In genomic region chr6:49259711-49260110, GRCm38 (mm10) we compare ENCODE assay signal across 17 mouse cellular contexts. TPM values are rescaled to one million over a fixed set of nuclear protein-coding genes. Genes with fewer than 3 reads are reported as not detected.
DNase-seq lines count a peak whose midpoint lies in the region; ATAC-seq and TF ChIP-seq lines count a peak whose summit lies in the region.
"Had no signal": no experiment of that assay in that cellular context is flagged by ENCODE, and none has a peak within 500 bp of the region (broad histone marks: within the 10 kb centered on the region; RNA-seq: fewer than 3 reads in every experiment).

No protein-coding gene starts in this region.

- DNase-seq in heart, postnatal 25 days (ENCODE audit: low spot score), result no peak
- DNase-seq in urinary bladder, postnatal 10 days (ENCODE audit: low spot score), result no peak
- DNase-seq in adrenal gland, adult 2 months, result no peak
- no peak for DNase-seq in spleen, postnatal 36 days (ENCODE audit: low spot score in 2 of 2)
- DNase-seq: adrenal gland, postnatal 14 days; gastrocnemius, adult 2 months; heart, postnatal 36 days; kidney, postnatal 10 days; thymus, adult 18-20 months had no signal

- H3K27ac ChIP-seq in heart, embryonic 13.5 days (replicated peaks), result no peak overlapping the region
- H3K27ac ChIP-seq in intestine, postnatal 0 days (ENCODE audit: low read depth, low read length), result peak overlapping the region; percentile 4; the same call in 1 of the 2 replicates
- H3K27ac ChIP-seq: gastrocnemius, adult 2 months had no signal

- intact Hi-C loops in heart, postnatal 25 days (cut with DNase I), result loop anchor here (5.0 kb wide), 1 partner anchor 187 kb away; the partner anchor contains the start of gene Malsu1

- WGBS in heart, embryonic 13.5 days, result 67% methylated on average over 5 of the region's 5 CpGs
- WGBS in intestine, postnatal 0 days, result 24% methylated on average over 5 of the region's 5 CpGs

- H3K4me1 ChIP-seq in heart, embryonic 13.5 days, result peaks cover 54% of the 10 kb centered on the region
- peaks cover 58% of the 10 kb centered on the region for H3K4me1 ChIP-seq in megakaryocyte, embryonic 14.5 days
- H3K4me1 ChIP-seq in intestine, postnatal 0 days (replicated peaks; ENCODE audit: control insufficient read depth, insufficient read depth, low read length), result no peaks in the 10 kb centered on the region

- no peak for TF ChIP-seq CTCF in intestine, postnatal 0 days (IDR thresholded peaks at IDR 0.05; ENCODE audit: low read depth)

- peak overlapping the region; percentile 0; the same call in 1 of the 2 replicates for H3K4me2 ChIP-seq in heart, embryonic 13.5 days
- peak overlapping the region; percentile 4 for H3K4me2 ChIP-seq in intestine, postnatal 0 days (replicated peaks; ENCODE audit: low read depth)

- no peak overlapping the region for H3K9ac ChIP-seq in heart, embryonic 13.5 days
- H3K9ac ChIP-seq in intestine, postnatal 0 days (ENCODE audit: low read depth, low read length), result no peak overlapping the region

- no peak for ATAC-seq in heart, embryonic 13.5 days (ENCODE audit: extremely low read depth, insufficient number of reproducible peaks, low FRiP score, low TSS enrichment)
- ATAC-seq in megakaryocyte, adult 5-6 weeks (ENCODE audit: poor library complexity, severe bottlenecking), result no peak
- no peak for ATAC-seq in intestine, postnatal 0 days
- ATAC-seq: forebrain, embryonic 14.5 days; midbrain, embryonic 16.5 days had no signal

- H3K27me3 ChIP-seq in heart, embryonic 13.5 days (replicated peaks), result no peaks in the 10 kb centered on the region
- no peaks in the 10 kb centered on the region for H3K27me3 ChIP-seq in megakaryocyte, embryonic 14.5 days (replicated peaks)
- H3K27me3 ChIP-seq in intestine, postnatal 0 days (replicated peaks; ENCODE audit: control insufficient read depth, insufficient read depth, low read length), result no peaks in the 10 kb centered on the region

- no peaks in the 10 kb centered on the region; the same call in 1 of the 2 replicates for H3K36me3 ChIP-seq in heart, embryonic 13.5 days
- peaks cover 9% of the 10 kb centered on the region for H3K36me3 ChIP-seq in megakaryocyte, embryonic 14.5 days (replicated peaks; ENCODE audit: low read length)
- H3K36me3 ChIP-seq in intestine, postnatal 0 days (ENCODE audit: control insufficient read depth, insufficient read depth), result no peaks in the 10 kb centered on the region

- H3K9me3 ChIP-seq in heart, embryonic 13.5 days, result no peaks in the 10 kb centered on the region
- H3K9me3 ChIP-seq in megakaryocyte, embryonic 14.5 days, result no peaks in the 10 kb centered on the region
- no peaks in the 10 kb centered on the region for H3K9me3 ChIP-seq in intestine, postnatal 0 days (ENCODE audit: control insufficient read depth)

- H3K4me3 ChIP-seq in heart, embryonic 13.5 days, result 0 out of 2 replicates have a peak overlapping the region, but pooled peaks have one; percentile 2
- H3K4me3 ChIP-seq in megakaryocyte, embryonic 14.5 days (replicated peaks), result peak overlapping the region; percentile 62
- H3K4me3 ChIP-seq in intestine, postnatal 0 days (ENCODE audit: low read depth, low read length), result no peak overlapping the region
- H3K4me3 ChIP-seq: gastrocnemius, adult 2 months had no signal

RNA-seq across cellular contexts. Expression of gene Tra2a, which starts 4.1 kb away (rescaled TPM):
- 57.7 and 67.6 TPM in 2 replicates for polyA plus RNA-seq in heart, embryonic 13.5 days (2015; fragmentation: Nextera tagmentation; extraction: Ambion mirVana)
- total RNA-seq in heart, postnatal 25 days (2021), result 10 to 100 TPM; 24.8 to 34.4 TPM
- polyA plus RNA-seq in megakaryocyte, embryonic 14.5 days (2012; ENCODE audit: insufficient read depth, low replicate concordance), result 12.2 TPM in 1 of 2 replicates, not detected in the other
- total RNA-seq in megakaryocyte, adult 5-6 weeks (2015), result 124 and 144 TPM in 2 replicates
- 98.9 and 106 TPM in 2 replicates for total RNA-seq in megakaryocyte, adult 5-6 weeks (2017)
- 30.2 and 30.5 TPM in 2 replicates for polyA plus RNA-seq in intestine, postnatal 0 days (2015; fragmentation: Nextera tagmentation; extraction: Ambion mirVana)
- total RNA-seq in adrenal gland, adult 2 months (2021), result 10 to 100 TPM; 38.5 to 88.4 TPM
- polyA plus RNA-seq in adrenal gland, adult 2 months (2012; rRNA removed), result 15.6 and 17.5 TPM in 2 replicates

RNA-seq across cellular contexts. Expression of gene Igf2bp3, which starts 45.0 kb away (rescaled TPM):
- 39.2 and 44.0 TPM in 2 replicates for polyA plus RNA-seq in heart, embryonic 13.5 days (2015; fragmentation: Nextera tagmentation; extraction: Ambion mirVana)
- under 1 TPM; 0.34 to 0.36 TPM for total RNA-seq in heart, postnatal 25 days (2021)
- 0.39 and 11.9 TPM in 2 replicates for polyA plus RNA-seq in megakaryocyte, embryonic 14.5 days (2012; ENCODE audit: insufficient read depth, low replicate concordance)
- 0.02 and 0.05 TPM in 2 replicates for total RNA-seq in megakaryocyte, adult 5-6 weeks (2015)
- total RNA-seq in megakaryocyte, adult 5-6 weeks (2017), result not detected in 2 replicates
- polyA plus RNA-seq in intestine, postnatal 0 days (2015; fragmentation: Nextera tagmentation; extraction: Ambion mirVana), result 54.7 and 56.3 TPM in 2 replicates
- under 1 TPM; 0.17 to 0.20 TPM for total RNA-seq in adrenal gland, adult 2 months (2021)
- 0.02 TPM in 1 of 2 replicates, not detected in the other for polyA plus RNA-seq in adrenal gland, adult 2 months (2012; rRNA removed)
- total RNA-seq: heart, adult 8-10 months had no signal
- polyA plus RNA-seq: cortical plate, adult 2 months had no signal

RNA-seq across cellular contexts. Expression of gene Ccdc126, which starts 59.4 kb away (rescaled TPM):
- 8.0 and 8.3 TPM in 2 replicates for polyA plus RNA-seq in heart, embryonic 13.5 days (2015; fragmentation: Nextera tagmentation; extraction: Ambion mirVana)
- 1 to 10 TPM; 4.2 to 4.5 TPM for total RNA-seq in heart, postnatal 25 days (2021)
- polyA plus RNA-seq in megakaryocyte, embryonic 14.5 days (2012; ENCODE audit: insufficient read depth, low replicate concordance), result 0.71 and 0.92 TPM in 2 replicates
- total RNA-seq in megakaryocyte, adult 5-6 weeks (2015), result 6.8 TPM in 2 replicates
- total RNA-seq in megakaryocyte, adult 5-6 weeks (2017), result 5.2 and 5.8 TPM in 2 replicates
- polyA plus RNA-seq in intestine, postnatal 0 days (2015; fragmentation: Nextera tagmentation; extraction: Ambion mirVana), result 7.7 and 9.2 TPM in 2 replicates
- total RNA-seq in adrenal gland, adult 2 months (2021), result 10 to 100 TPM; 12.9 to 18.8 TPM
- polyA plus RNA-seq in adrenal gland, adult 2 months (2012; rRNA removed), result 3.1 and 3.4 TPM in 2 replicates
